Mouse (Mus musculus): ENCODE measurements around the gene Rmnd1. TPM values are rescaled to one million over a fixed set of nuclear protein-coding genes. Genes with fewer than 3 reads are reported as not detected.

The Rmnd1 gene
- total RNA-seq, 1 experiment from 2014 or later, result 50.5 TPM

DNA sequence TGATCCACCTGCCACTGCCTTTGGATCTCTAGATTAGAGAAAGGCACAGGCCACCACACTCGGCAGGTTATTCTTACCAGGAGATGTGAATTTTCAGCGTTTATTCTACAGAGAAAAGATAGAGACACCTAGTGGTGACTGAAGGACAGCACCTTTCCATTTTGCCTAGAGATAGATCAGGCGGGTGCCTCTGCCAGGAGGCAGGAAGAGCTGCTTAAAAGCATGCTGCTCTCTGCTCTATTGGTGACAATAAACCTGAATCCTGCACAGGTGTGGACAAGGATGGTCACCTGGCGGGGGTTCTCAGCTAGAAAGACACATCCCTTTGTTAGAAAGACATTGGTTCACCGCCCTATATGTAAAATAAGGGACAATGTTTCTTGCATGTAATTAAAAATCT lies 60.2 kb downstream of the Rmnd1 start:
- ATAC-seq (replicated peaks; ENCODE audit: insufficient number of reproducible peaks, low FRiP score, low TSS enrichment, poor library complexity, severe bottlenecking), result no peak

DNA sequence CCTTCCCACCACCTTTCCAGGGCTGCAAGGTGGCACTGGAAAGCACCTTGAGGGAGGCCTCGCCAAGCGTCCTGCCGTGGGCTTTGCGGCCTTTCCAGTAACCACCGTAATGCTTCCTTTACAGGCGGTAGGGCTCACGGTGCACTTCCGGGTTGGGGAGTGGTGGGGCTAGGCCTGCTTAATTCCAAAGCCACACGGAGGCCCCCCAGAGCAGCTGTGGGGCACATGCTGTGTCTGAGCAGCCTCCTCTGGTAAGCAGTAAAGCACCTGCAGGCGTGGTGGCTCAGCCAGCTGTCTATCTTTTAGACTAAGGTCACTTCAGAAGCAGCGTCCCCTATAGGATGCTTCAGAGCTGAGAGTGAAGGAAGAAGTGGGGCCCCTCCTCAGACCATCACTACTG lies 62.1 kb downstream of the Rmnd1 start:
- no peak for ATAC-seq (replicated peaks; ENCODE audit: insufficient number of reproducible peaks, low FRiP score, low TSS enrichment, poor library complexity, severe bottlenecking)

GRCm38 (mm10) chr10:4364618-4365017 lies 67.6 kb downstream of the Rmnd1 start:
- no peak for ATAC-seq (replicated peaks; ENCODE audit: insufficient number of reproducible peaks, low FRiP score, low TSS enrichment, poor library complexity, severe bottlenecking)

- ATAC-seq (replicated peaks; ENCODE audit: insufficient number of reproducible peaks, low FRiP score, low TSS enrichment, poor library complexity, severe bottlenecking), result no peak
Observed at GRCm38 (mm10) chr10:4357435-4357834, 74.8 kb downstream of the Rmnd1 start.

GRCm38 (mm10) chr10:4356640-4357039 lies 75.5 kb downstream of the Rmnd1 start:
- ATAC-seq (replicated peaks; ENCODE audit: insufficient number of reproducible peaks, low FRiP score, low TSS enrichment, poor library complexity, severe bottlenecking), result no peak

- ATAC-seq (replicated peaks; ENCODE audit: insufficient number of reproducible peaks, low FRiP score, low TSS enrichment, poor library complexity, severe bottlenecking), result no peak
Observed at GRCm38 (mm10) chr10:4355882-4356451, 76.2 kb downstream of the Rmnd1 start.

GRCm38 (mm10) chr10:4354371-4355260 lies 77.6 kb downstream of the Rmnd1 start:
- ATAC-seq (replicated peaks; ENCODE audit: insufficient number of reproducible peaks, low FRiP score, low TSS enrichment, poor library complexity, severe bottlenecking), result no peak

Other genes starting within 250 kb of the Rmnd1 start
- gene Akap12, start 166.0 kb downstream of the Rmnd1 start, total RNA-seq (2017), result 5.5 to 7.9 TPM (median 6.9 TPM) in 3 replicates
- 25.2 to 30.1 TPM (median 28.5 TPM) in 3 replicates for gene Zbtb2, start 44.3 kb downstream of the Rmnd1 start, total RNA-seq (2017)
- 14.9 to 33.3 TPM (median 21.4 TPM) in 3 replicates for gene Armt1, start 79 bp upstream of the Rmnd1 start, total RNA-seq (2017)
- gene Ccdc170, start 50.1 kb upstream of the Rmnd1 start, total RNA-seq (2017), result 0.19 TPM in 1 of 3 replicates, not detected in the others
- gene Esr1, start 179.2 kb upstream of the Rmnd1 start, total RNA-seq (2017), result 1.2 to 3.5 TPM (median 2.3 TPM) in 3 replicates